Mouse (Mus musculus) E14TG2a.4 (cell line): ENCODE data around the gene Rhot2.

Experiments used
- CTCF ChIP-seq: conservative IDR thresholded peaks from 2 replicates; pipeline ENCODE4 v1.5.1; 2014; ENCODE audit warnings: low read length
- NANOG ChIP-seq: IDR thresholded peaks from 2 replicates; pipeline ENCODE4 v1.6.1; 2014; ENCODE audit warnings: borderline replicate concordance, low read length, mixed read lengths

DNA sequence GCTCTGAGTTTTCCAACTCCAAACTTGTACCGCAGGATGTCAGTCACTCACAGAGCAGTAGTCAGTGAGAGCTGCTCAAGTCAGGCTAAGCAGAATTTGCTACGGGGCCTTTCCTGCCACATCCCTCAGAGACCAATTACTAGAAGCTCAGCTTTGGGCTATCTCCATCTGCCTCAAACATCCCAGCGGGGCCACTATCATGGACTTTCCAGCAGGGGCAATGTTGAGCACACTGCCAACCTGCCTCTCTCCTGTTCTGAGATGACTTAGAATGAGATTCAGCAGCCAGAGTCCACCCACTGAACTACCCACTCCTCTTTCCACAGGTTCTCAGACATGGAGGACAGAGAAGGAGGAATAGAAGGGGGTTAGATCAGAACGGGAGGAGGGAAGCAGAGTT lies 41.0 kb upstream of the Rhot2 start:
- peak; percentile 84 for TF ChIP-seq CTCF
- TF ChIP-seq NANOG, result no peak
